Mouse (Mus musculus): ENCODE measurements at regions not wholly inside any gene's neighbourhood (a gene's known extent, or its start where the extent isn't known, plus 50 kb on each side); places are given as distances from the start of the nearest gene placed in this dataset.

GRCm38 (mm10) chr7:51281470-51281869, 229.4 kb upstream of the Ano5 start:
- no peak for DNase-seq (ENCODE audit: low spot score in 2 of 2)

- no peak for DNase-seq (ENCODE audit: low spot score in 2 of 2)
Observed at GRCm38 (mm10) chr7:51300238-51300637, 210.6 kb upstream of the Ano5 start.

GRCm38 (mm10) chr7:51307757-51308156, 203.1 kb upstream of the Ano5 start:
- no peak for DNase-seq (ENCODE audit: low spot score in 2 of 2)

GRCm38 (mm10) chr7:51310191-51310590, 200.6 kb upstream of the Ano5 start:
- no peak for DNase-seq (ENCODE audit: low spot score in 2 of 2)

GRCm38 (mm10) chr7:51339841-51340540, 170.8 kb upstream of the Ano5 start:
- peak; percentile 6 to 18 for DNase-seq (ENCODE audit: low spot score in 2 of 2)

GRCm38 (mm10) chr7:51347521-51347920, 163.3 kb upstream of the Ano5 start:
- no peak for DNase-seq (ENCODE audit: low spot score in 2 of 2)

- peak in 1 of 2 experiments; percentile 3 for DNase-seq (ENCODE audit: low spot score in 2 of 2)
Observed at GRCm38 (mm10) chr7:51360134-51360533, 150.7 kb upstream of the Ano5 start.

GRCm38 (mm10) chr7:51377584-51377983, 133.2 kb upstream of the Ano5 start:
- no peak for DNase-seq (ENCODE audit: low spot score in 2 of 2)
